Mouse (Mus musculus): Measurements from ENCODE around the gene Gm49450. TPM values are rescaled to one million over a fixed set of nuclear protein-coding genes. Genes with fewer than 3 reads are reported as not detected.

Gene Gm49450
- polyA plus RNA-seq, 1 experiment, result not detected

DNA sequence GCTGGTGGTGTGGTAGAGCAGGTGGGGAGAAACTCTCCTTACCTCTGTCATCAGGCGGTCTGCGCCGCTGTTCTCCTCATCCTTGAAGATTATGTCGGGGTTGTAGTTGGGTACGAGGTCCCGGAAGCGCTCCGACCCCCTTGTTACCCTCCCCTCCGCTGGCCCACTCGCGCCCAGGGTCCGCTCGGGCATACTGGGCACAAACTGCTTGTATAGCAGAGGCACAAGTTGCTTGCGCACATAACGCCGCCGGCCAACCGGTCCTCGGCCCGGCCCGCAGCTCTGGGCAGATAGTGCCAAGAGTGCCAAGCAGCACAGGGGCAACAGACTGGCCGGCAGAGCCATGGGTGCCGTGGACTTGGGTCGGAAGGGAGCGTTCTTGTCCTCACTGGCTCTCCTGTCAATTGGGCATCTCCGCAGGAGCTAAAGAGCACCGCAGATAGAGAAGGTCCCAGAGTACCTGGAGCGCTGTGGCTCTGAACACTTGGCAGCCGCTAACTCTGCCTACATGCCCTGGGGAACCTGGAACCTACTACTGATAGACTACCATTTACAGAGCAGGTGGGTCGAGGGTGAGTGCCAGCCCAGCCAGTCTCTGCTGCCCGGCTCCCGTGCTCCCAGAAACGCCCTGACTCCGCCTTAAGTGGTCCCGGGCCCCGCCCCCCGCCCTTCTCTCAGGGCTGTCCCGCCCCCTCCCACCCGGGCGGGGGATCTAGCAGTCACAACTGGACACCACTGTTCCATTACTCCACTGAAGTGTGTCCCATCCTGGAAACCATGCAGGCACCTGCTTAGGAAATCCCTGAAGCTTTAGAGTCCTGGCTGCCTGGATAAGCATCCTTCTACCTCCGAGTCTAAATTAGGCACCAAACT lies 55.2 kb downstream of the Gm49450 start, which contains the start of gene Dhh:
TSS of gene Dhh (minus strand) at position 613 of the 873 bp plus-strand sequence.
- H3K27ac ChIP-seq (ENCODE audit: insufficient read depth, low read depth, low read length), result no peak within 1 kb of the TSS
- no peaks in the 10 kb centered on the region; the same call in 1 of the 2 replicates for H3K27me3 ChIP-seq (replicated peaks; ENCODE audit: control insufficient read depth, insufficient read depth, low read length)
- 4% methylated on average over 41 of the region's 41 CpGs for WGBS
- H3K4me3 ChIP-seq (ENCODE audit: insufficient read depth, low read depth, low read length), result peak within 1 kb of the TSS; percentile 26
- no peak for TF ChIP-seq POLR2A (IDR thresholded peaks at IDR 0.05; ENCODE audit: low read depth, low read length)
- TF ChIP-seq CTCF (conservative IDR thresholded peaks at IDR 0.05; ENCODE audit: insufficient read depth, insufficient read length, low read depth, low read length), result no peak
- peak; percentile 49 for DNase-seq
- no peaks in the 10 kb centered on the region for H3K36me3 ChIP-seq (ENCODE audit: control insufficient read depth, insufficient read depth, low read length)
- 0 out of 2 replicates have a peak, but pooled peaks cover 4% of the 10 kb centered on the region for H3K4me1 ChIP-seq (ENCODE audit: control insufficient read depth, insufficient read depth, low read length)

DNA sequence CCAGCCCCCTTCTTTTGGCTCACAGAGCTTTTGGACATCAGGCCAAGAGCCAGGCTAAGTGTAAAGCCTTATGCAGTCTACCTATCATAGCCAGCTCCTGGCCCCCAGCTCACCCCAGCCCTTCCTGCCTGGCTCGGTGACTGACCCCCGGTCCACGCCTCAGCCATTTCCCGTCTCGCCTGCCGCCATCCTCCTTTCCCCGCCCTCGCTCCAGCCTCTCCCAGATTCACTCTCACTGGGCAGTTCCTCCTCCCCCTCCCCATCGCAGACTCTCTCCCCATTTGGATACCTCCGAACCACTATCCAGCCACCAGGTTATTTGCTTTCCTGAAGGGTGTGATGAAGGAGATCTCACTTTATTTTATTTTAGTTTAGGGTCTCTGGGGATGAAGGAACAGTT lies 55.9 kb downstream of the Gm49450 start:
- peak; percentile 42 for DNase-seq
- 0 out of 2 replicates have a peak overlapping the region, but pooled peaks have one; percentile 26 for H3K4me3 ChIP-seq (ENCODE audit: insufficient read depth, low read depth, low read length)
- TF ChIP-seq POLR2A (IDR thresholded peaks at IDR 0.05; ENCODE audit: low read depth, low read length), result no peak
- no peaks in the 10 kb centered on the region for H3K36me3 ChIP-seq (ENCODE audit: control insufficient read depth, insufficient read depth, low read length)
- no peak overlapping the region for H3K27ac ChIP-seq (ENCODE audit: insufficient read depth, low read depth, low read length)
- H3K27me3 ChIP-seq (replicated peaks; ENCODE audit: control insufficient read depth, insufficient read depth, low read length), result no peaks in the 10 kb centered on the region; the same call in 1 of the 2 replicates
- WGBS, result 13% methylated on average over 10 of the region's 10 CpGs
- H3K4me1 ChIP-seq (ENCODE audit: control insufficient read depth, insufficient read depth, low read length), result 0 out of 2 replicates have a peak, but pooled peaks cover 4% of the 10 kb centered on the region

DNA sequence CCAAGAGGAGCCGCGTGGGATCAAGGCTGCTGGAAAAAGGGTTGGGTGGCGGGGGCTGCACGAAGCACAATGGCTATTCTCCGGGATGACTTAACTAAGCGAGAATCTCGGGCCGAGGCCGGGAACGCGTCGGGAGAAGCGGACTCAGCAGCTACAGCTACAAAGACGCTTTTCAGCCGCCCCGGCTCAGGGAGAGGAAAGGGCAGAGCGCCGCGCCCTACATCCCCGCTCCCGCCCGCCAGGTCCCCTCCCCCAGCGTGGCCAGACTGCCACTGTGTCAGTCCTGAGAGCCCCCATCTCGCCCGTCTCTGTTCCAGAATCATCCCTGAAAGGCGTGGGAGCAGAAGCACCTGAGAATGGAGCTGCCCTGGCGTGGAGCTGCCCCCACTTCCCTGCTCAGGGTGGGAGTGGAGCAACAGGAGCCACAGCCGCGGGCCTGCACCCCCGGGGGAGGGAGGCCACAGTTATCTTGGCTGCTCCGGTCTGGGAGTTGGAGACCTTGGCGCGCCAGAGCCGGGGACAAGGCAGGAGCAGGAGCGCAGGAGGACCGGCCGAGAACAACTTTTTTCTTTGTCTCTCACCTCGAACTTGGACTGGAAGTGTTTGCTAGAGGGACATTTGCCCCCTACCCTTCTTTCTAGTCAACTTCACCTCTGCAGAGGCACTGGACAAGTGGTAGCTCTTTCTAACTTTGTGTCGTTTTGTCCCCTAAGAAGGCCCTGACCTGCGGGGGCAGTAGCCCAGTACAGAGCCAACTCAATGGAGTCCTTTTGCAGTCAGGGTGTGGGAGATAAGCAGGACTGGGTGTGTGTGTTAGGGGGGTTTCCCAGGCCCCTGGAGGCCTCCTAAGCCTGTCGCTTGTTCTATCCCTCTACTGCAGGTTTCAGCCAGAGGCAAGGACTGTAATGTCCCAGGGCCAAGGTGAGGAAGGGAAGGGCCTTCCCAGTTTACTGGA lies 57.4 kb downstream of the Gm49450 start:
- Histone ChIP-seq H3K36me3 (ENCODE audit: control insufficient read depth, insufficient read depth, low read length) (no peaks in the 10 kb centered on the region), H3K4me3 (ENCODE audit: insufficient read depth, low read depth, low read length) (peak overlapping the region; percentile 32; the same call in 1 of the 2 replicates), H3K27ac (ENCODE audit: insufficient read depth, low read depth, low read length) (no peak overlapping the region; the same call in 1 of the 2 replicates), H3K4me1 (ENCODE audit: control insufficient read depth, insufficient read depth, low read length) (peaks cover 4% of the 10 kb centered on the region; the same call in 1 of the 2 replicates), H3K27me3 (replicated peaks; ENCODE audit: control insufficient read depth, insufficient read depth, low read length) (no peaks in the 10 kb centered on the region; the same call in 1 of the 2 replicates)
- 20% methylated on average over 41 of the region's 41 CpGs for WGBS
- TF ChIP-seq CTCF (conservative IDR thresholded peaks at IDR 0.05; ENCODE audit: insufficient read depth, insufficient read length, low read depth, low read length) (no peak), POLR2A (IDR thresholded peaks at IDR 0.05; ENCODE audit: low read depth, low read length) (no peak)
- peak; percentile 24 for DNase-seq

DNA sequence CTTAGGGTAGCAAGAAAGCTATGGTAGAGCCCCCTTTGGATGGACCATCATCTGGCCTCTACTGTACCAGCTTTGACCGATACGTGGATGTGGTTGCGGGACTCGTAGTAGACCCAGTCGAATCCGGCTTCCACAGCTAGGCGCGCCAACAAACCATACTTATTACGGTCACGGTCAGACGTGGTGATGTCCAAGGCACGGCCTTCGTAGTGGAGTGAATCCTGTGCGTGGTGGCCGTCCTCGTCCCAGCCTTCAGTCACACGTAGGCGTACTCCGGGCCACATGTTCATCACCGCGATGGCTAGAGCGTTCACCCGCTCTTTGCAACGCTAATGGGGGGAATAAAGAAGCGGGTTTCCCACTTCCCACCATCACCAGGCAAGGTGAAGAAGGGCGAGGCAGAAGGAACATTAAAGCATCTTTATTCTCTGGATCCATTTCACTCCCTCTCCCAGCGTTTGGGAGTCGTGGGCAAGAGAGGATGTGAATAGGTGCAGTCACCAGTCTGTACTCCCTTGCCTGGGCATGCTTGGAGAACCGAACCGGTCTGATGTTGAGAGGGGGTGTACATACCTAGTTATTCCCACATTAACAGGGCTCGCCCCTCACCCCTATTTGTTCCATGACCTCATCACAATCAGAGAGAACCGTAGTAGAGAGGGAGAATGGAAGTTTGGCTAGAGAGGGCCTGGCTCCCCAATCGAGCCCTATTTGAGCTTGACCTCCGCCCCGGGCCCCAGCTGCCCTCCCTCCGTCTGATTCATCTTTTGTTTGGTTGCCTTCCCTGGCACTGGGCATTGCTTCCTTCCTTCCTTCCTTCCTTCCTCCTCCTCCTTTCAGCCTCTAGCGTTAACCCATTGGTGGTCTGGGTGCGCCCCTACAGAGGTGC lies 58.4 kb downstream of the Gm49450 start:
- no peak for DNase-seq
- no peak for TF ChIP-seq CTCF (conservative IDR thresholded peaks at IDR 0.05; ENCODE audit: insufficient read depth, insufficient read length, low read depth, low read length)
- TF ChIP-seq POLR2A (IDR thresholded peaks at IDR 0.05; ENCODE audit: low read depth, low read length), result no peak
- H3K36me3 ChIP-seq (ENCODE audit: control insufficient read depth, insufficient read depth, low read length), result no peaks in the 10 kb centered on the region
- H3K27ac ChIP-seq (ENCODE audit: insufficient read depth, low read depth, low read length), result no peak overlapping the region
- H3K27me3 ChIP-seq (replicated peaks; ENCODE audit: control insufficient read depth, insufficient read depth, low read length), result no peaks in the 10 kb centered on the region; the same call in 1 of the 2 replicates
- H3K4me1 ChIP-seq (ENCODE audit: control insufficient read depth, insufficient read depth, low read length), result peaks cover 4% of the 10 kb centered on the region; the same call in 1 of the 2 replicates
- 33% methylated on average over 38 of the region's 38 CpGs for WGBS
- H3K4me3 ChIP-seq (ENCODE audit: insufficient read depth, low read depth, low read length), result peak overlapping the region; percentile 32; the same call in 1 of the 2 replicates

DNA sequence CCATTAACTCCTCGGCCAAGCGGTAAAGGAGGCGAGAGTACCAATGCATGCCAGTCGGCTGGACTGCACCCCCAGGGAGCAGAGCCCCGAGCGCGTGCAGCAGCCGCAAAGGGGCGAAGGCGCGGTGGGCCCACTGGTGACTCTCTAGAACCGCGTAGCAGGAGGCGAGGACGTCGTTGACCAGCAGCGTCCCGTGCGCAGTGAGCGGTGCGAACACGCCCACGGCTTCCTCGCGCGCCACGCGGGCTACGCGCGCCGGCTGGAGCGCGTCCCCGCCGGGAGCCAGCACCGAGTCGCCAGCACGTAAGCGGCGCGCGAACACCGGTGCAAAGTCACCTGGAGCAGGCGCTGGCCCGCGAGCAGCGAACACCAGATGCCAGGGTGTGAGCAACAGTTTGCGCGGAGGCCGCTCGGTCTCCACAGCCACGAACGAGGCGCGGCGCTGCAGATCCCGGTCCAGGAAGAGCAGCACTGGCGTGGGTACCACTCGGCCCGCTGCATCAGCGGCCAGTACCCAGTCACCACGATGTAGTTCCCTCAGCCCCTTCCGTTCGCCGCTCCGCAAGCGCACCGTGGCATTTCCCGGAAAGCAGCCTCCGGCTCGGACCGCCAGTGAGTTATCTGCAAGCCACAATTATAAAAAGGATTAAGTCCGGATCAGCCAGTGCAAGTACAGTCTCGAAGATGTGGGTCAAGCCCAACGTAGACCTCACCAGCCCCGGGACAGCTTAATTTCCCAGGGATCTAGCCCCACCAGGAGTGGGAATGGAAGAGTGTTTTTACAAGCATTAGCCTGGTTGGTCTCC lies 59.2 kb downstream of the Gm49450 start, which contains the start of gene Rhebl1:
TSS of gene Rhebl1 (minus strand) at position 601 of the 806 bp plus-strand sequence.
- DNase-seq, result peak; percentile 51
- Histone ChIP-seq H3K4me1 (ENCODE audit: control insufficient read depth, insufficient read depth, low read length) (peaks cover 4% of the 10 kb centered on the region; the same call in 1 of the 2 replicates), H3K27me3 (replicated peaks; ENCODE audit: control insufficient read depth, insufficient read depth, low read length) (no peaks in the 10 kb centered on the region; the same call in 1 of the 2 replicates), H3K4me3 (ENCODE audit: insufficient read depth, low read depth, low read length) (peak within 1 kb of the TSS; percentile 45), H3K27ac (ENCODE audit: insufficient read depth, low read depth, low read length) (no peak within 1 kb of the TSS), H3K36me3 (ENCODE audit: control insufficient read depth, insufficient read depth, low read length) (no peaks in the 10 kb centered on the region)
- no peak for TF ChIP-seq POLR2A (IDR thresholded peaks at IDR 0.05; ENCODE audit: low read depth, low read length)
- TF ChIP-seq CTCF (conservative IDR thresholded peaks at IDR 0.05; ENCODE audit: insufficient read depth, insufficient read length, low read depth, low read length), result no peak
- WGBS, result under 1% methylated on average over 77 of the region's 77 CpGs

All from kidney, adult 2 months (tissue).